Mouse (Mus musculus) E14TG2a.4 (cell line): ENCODE measurements at regions not wholly inside any gene's neighbourhood (a gene's known extent, or its start where the extent isn't known, plus 50 kb on each side); places are given as distances from the start of the nearest gene placed in this dataset.

Experiments
- CTCF ChIP-seq: conservative IDR thresholded peaks from 2 replicates; pipeline ENCODE4 v1.5.1; 2014; ENCODE audit warnings: low read length
- NANOG ChIP-seq: IDR thresholded peaks from 2 replicates; pipeline ENCODE4 v1.6.1; 2014; ENCODE audit warnings: borderline replicate concordance, low read length, mixed read lengths
- POU5F1 ChIP-seq: IDR thresholded peaks from 2 replicates; pipeline ENCODE4 v1.6.1; 2014; ENCODE audit warnings: low read length, borderline replicate concordance

DNA sequence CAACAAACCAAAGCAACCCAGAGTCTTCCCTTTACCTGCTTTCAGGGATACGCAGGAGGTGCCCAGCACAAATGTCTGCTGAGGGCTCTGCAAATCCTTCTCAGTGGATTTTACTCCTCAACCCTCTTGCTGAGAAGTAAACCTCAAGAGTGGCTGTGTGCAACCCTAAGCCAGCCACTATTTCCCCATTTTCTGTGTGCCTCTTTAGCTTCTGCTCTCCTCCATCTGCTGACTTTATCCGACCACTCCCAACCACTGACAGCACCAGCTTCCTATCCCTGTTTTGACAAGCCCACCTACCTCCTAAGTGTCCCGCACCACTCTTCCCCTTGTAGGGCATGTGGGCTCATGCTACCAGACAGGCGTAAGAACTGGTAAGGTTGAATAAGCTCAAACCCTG, 56.5 kb upstream of the Serbp1 start:
- TF ChIP-seq CTCF (no peak), NANOG (no peak), POU5F1 (no peak)
